Mouse (Mus musculus) CD4-positive helper T cell, adult 2 months (primary cell): ENCODE data around the gene Pcbd2.
"Not testable (repeated sequence)": the region's sequence is repeated elsewhere in the genome, so short reads cannot be mapped to it uniquely, and the experiment has no call there.

Experiments
- DNase-seq: peaks from one replicate; pipeline ENCODE4 v3.0.0-alpha.2; 2012; ENCODE audit warnings: low read depth, missing footprints, low spot score

The Pcbd2 gene

DNA sequence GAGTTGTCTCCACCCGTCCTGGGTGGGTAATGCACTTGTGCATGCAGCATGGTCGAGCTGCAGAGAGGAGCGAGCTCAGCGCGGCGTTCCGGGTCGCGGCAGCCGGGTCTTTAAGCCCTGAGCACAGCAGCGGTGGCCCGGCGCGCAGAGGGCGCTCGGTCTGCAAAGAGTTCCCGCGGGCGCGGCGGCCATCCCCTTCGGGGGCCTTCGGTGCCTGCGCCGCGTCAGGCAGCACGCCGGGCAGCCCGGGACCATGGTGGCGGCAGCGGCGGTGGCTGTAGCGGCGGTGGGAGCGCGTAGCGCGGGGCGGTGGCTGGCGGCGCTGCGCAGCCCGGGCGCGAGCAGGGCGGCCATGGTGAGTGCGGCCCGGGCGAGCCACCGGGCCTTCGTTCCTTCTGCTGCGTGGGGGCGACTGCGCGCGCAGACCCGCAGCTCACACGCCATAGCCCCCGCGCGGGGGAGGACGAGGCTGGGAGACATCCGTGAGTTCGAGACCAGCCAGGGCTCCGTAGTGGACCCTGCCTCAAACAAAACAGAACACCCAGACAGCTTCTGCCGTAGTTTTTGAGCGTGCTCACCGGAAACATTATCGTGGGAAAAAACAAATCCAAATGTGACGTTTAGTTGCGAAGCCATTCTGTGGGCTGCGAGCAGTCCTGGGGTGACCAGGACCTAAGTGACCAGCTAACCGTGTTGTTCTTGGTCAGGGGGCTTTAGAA lies at the start of gene Pcbd2:
Pcbd2 (plus strand) TSS at position 249 of the 719 bp plus-strand sequence.
- peak; percentile 89 for DNase-seq

GRCm38 (mm10) chr13:55682201-55682600 lies 45.0 kb upstream of the Pcbd2 start:
- no peak for DNase-seq

DNA sequence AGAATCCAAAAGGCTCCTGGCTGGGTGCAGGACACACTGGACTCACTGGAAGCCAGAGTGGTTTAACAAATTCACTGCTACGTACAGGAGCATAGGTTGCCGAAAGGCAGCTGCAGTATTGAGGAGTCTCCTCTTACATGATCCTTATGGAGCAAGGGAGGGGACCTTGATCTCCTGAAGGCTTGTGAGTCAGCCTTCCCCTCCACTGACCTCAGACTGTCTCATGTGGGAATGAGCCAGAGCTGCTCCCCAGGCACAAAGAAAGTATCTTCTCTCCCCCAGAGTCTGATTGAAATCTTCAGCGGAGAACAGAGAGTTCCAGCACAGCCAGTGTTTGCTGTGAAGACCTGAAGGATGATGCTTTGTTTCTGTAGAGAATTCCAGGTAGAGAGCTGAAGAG lies 43.6 kb upstream of the Pcbd2 start:
- DNase-seq, result no peak

DNA sequence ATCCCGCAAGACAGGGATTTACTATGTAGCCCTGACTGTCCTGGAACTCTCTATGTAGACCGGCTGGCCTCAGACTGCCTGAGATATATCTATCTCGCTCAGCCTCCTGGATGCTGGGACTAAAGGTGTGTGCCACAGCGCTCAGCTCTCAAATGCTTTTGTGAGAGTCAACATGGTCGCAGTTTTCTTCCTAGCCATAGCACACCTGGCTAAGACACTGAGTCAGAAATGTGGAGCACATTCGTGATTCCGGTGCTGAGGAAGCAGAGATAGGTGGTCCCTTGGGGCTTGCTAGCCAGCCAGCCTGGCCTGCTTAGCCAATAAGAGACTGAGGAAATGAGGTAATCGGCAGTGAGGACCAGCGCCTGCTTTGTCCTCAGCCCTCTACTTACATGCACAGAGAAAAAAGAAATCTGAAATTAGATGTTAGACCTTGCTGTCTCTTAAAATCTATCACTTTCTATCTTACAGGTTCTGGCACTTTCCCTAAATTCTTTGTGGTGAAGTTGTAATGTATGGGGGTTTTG lies 41.0 kb upstream of the Pcbd2 start:
- DNase-seq, result no peak

DNA sequence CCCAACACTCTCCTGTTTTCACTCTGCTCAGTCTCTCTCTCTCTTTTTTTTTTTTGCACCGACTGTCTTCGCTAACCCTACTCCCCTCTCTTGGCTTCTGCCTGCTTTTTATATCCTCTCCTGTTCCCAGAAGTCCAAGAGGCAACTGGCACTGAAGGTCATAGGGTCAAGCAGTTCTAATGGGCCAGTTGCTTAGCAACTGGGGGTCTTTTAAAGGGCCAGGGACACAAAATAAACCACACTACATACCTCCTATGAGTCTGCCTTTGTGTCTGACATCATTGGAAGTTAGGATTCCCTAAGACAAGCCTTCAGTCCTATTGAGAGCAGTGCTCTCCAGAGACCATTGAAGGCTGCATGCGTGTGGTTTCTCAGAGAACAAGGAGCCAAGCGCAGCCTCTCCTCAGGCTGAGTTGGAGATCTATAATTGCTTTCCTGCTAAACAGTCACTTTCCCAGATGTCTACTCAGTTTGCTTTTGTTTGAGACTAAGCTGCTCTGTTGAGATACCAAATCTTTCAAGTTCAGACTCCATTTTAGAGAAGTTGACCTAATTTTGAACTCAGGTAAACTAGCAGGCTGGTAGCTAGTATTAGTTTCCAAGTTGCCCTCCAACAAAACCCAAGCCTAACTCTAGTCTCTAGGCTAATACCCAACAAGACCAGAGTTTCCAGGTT lies 39.1 kb upstream of the Pcbd2 start:
- DNase-seq, result no peak

DNA sequence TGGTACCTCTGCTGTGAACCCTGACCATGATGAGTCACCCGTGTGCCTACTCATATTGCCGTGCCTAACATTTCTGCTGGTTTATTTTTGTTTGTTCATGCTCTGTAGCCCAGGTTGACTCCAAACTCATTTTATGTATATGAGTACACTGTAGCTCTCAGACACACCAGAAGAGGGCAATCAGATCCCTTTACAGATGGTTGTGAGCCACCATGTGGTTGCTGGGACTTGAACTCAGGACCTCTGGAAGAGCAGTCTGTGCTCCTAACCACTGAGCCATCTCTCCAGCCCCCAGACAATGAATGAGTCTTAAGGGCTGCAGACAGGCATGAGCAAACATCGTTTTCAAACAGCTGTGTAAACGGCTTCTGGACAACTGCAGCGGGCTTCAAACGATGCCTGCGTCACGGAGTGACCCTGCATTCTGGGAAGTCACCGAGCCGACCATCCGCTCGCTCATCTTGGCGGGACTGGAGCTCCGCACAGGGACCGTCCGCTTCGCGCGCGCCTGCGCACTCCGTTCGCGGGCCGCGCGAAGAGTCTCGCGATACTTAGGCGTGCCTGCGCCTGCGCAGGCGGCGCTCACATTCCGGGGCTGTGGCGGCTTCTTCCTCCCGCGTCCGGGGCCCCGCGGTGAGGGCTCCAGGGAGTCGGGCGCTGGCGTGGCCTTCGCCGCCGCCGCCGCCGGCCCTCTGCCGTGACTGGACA lies 34.5 kb upstream of the Pcbd2 start, which contains the start of gene B230219D22Rik:
B230219D22Rik (plus strand) TSS at position 590 of the 708 bp plus-strand sequence.
- DNase-seq, result peak; percentile 97

- DNase-seq, result peak; percentile 74
These were observed 33.9 kb upstream of the Pcbd2 start for GRCm38 (mm10) chr13:55693243-55693721.

- DNase-seq, result peak; percentile 34
These were observed 33.1 kb upstream of the Pcbd2 start for GRCm38 (mm10) chr13:55694110-55694509.

DNA sequence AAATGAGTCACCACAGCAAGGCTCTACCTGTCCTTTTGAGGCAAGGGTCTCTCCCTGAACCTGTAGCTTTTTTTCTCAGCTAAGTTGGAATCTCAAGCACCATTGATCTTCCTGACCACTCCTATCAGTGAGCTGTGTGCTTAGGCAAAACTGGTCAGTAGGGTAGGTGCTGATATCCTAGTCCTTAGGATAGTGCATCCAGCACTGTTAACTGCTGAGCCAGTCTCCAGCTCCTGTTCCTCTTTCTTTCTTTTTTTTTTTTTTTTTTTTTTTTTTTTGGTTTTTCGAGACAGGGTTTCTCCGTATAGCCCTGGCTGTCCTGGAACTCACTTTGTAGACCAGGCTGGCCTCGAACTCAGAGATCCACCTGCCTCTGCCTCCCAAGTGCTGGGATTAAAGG lies 31.2 kb upstream of the Pcbd2 start:
- DNase-seq, result not testable (repeated sequence)

GRCm38 (mm10) chr13:55704301-55704700 lies 22.9 kb upstream of the Pcbd2 start:
- DNase-seq, result no peak

DNA sequence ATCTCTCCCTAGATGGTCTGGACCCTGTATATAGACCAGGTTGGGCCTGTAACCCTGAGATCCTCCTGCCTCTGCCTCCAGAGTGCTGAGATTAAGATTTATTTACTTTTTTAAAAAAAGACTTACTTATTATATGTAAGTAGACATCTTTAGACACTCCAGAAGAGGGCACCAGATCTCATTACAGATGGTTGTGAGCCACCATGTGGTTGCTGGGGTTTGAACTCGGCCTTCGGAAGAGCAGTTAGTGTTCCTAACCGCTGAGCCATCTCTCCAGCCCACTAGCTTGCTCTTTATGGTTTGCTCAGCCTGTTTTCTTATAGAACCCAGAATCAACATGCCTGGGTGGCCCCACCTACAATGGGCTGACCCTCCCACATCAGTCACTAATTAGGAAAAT lies 14.3 kb upstream of the Pcbd2 start:
- DNase-seq, result peak; percentile 23

- DNase-seq, result peak; percentile 83
These were observed 12.5 kb upstream of the Pcbd2 start, which contains the start of gene Txndc15 for GRCm38 (mm10) chr13:55714501-55715166. Gene Txndc15 (plus strand): TSS chr13:55714650.

DNA sequence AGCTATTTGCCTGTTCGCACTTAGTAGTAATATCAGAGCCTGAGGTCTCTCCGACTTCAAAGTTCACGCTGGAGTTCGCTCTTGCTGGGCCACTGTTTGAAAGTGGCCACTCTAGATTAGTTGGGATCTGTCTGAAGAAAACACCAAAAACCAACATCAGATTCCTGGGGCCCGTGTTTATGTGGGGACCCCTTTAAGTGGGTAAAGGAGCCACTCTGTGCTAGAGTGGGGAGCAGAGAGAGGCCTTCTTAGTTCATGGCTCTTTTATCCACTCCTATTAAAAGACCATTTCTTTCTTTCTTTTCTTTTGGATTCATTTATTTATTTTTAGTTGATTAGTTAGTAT lies 12.0 kb upstream of the Pcbd2 start:
- DNase-seq, result no peak

DNA sequence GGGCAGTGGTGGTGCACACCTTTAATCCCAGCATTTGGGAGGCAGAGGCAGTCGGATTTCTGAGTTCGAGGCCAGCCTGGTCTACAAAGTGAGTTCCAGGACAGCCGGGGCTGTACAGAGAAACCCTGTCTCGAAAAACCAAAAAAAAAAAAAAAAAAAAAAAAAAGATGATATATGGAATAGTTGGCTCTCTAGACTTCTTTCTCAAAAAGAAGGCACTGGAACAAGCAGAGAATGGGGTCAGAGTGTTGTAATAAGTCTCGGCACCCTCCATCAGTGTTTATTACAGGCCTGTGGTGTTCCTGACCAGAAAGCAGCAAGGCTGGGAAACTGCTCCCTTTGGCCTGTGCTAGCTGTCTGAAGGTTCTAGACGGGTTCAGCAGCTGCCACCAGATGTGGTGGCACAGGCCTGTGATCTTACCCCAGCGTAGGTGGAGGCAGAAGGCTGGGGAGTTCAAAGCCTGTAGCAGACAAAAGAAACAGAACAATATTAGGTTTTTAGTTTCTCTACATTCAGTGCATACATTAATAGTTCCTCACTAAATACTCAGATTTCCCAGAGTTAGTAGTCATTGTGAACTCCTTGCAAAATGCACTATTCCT lies 11.2 kb upstream of the Pcbd2 start:
- DNase-seq, result peak; percentile 65

- DNase-seq, result no peak
These were observed 5.7 kb upstream of the Pcbd2 start for GRCm38 (mm10) chr13:55721516-55721915.

GRCm38 (mm10) chr13:55721995-55722394 lies 5.2 kb upstream of the Pcbd2 start:
- no peak for DNase-seq

GRCm38 (mm10) chr13:55726598-55727119 lies 509 bp upstream of the Pcbd2 start:
- DNase-seq, result no peak

DNA sequence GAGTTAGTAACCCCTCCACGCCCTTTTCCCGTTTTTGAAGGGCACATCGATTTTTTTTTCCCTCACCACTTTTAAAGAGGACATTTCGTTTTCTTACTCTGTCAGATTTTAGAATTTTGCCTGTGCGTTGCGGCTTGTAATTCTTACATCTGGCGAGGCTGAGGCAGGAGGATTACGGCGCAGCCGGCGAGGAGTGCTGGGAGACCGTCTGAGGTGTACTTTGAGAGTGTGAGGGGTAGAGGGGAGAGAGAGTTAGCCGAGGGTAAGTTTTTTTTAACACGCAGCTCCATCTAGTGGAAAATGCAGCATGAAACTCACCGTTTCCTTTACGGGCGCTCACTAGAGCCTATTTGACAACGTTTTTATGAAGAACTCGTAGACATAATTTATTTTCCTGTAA lies 671 bp downstream of the Pcbd2 start:
- peak; percentile 87 for DNase-seq

DNA sequence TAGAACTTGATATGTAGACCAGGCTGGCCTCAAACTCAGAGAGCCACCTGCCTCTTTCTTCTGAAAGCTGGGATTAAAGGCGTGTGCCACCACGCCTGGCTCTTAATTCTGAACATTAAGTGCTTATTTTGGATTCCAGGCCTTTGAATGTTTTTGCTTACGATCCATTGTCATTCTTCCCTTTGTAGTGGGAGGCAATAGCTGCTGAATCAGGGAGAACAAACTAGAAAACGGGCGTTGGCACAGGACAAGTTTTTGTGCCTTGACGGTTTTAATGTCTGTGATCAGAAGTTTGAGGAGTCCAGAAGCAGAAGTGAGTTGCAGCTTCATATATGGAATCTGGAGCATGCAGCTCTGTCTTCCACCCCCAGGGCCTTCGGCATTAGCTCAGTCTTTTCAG lies 3.5 kb downstream of the Pcbd2 start:
- DNase-seq, result no peak

GRCm38 (mm10) chr13:55732121-55732520 lies 5.0 kb downstream of the Pcbd2 start:
- DNase-seq, result no peak
